Mouse (Mus musculus) urinary bladder, adult 2 months (tissue): Measurements from ENCODE around the gene Impg1. TPM values are rescaled to one million over a fixed set of nuclear protein-coding genes. Genes with fewer than 3 reads are reported as not detected.

ENCODE experiments used
- DNase-seq: peaks from one replicate; pipeline ENCODE4 v3.0.0; 2022; ENCODE audit warnings: low spot score
- polyA plus RNA-seq: library from polyadenylated mRNA; depleted of rRNA; stranded (reverse); fragments of >200 nt; gene quantifications from 2 replicates; pipeline ENCODE4 v1.2.3, GENCODE M21; 2012; rRNA removed

Impg1 gene
- not detected in 2 replicates for polyA plus RNA-seq

GRCm38 (mm10) chr9:80465381-80465780, at the start of gene Impg1:
Gene Impg1, minus strand, starts transcription at chr9:80465481.
- DNase-seq: no peak

- no peak for DNase-seq
Measured at GRCm38 (mm10) chr9:80509464-80510153, 44.3 kb upstream of the Impg1 start.

GRCm38 (mm10) chr9:80504496-80505012, 39.3 kb upstream of the Impg1 start:
- no peak for DNase-seq

GRCm38 (mm10) chr9:80491591-80491990, 26.3 kb upstream of the Impg1 start:
- DNase-seq: no peak

- DNase-seq: no peak
Measured at GRCm38 (mm10) chr9:80460420-80460819, 4.9 kb downstream of the Impg1 start.

GRCm38 (mm10) chr9:80450467-80451261, 14.6 kb downstream of the Impg1 start:
- no peak for DNase-seq

GRCm38 (mm10) chr9:80441096-80441710, 24.1 kb downstream of the Impg1 start:
- no peak for DNase-seq

GRCm38 (mm10) chr9:80391404-80391803, 73.9 kb downstream of the Impg1 start:
- DNase-seq: no peak

- DNase-seq: no peak
Measured at GRCm38 (mm10) chr9:80391002-80391401, 74.3 kb downstream of the Impg1 start.

- DNase-seq: no peak
Measured at GRCm38 (mm10) chr9:80387890-80388289, 77.4 kb downstream of the Impg1 start.

GRCm38 (mm10) chr9:80386492-80386891, 78.8 kb downstream of the Impg1 start:
- DNase-seq: no peak

GRCm38 (mm10) chr9:80386000-80386399, 79.3 kb downstream of the Impg1 start:
- DNase-seq: no peak

- no peak for DNase-seq
Measured at GRCm38 (mm10) chr9:80382711-80383110, 82.6 kb downstream of the Impg1 start.

- no peak for DNase-seq
Measured at GRCm38 (mm10) chr9:80380078-80380645, 85.1 kb downstream of the Impg1 start.

GRCm38 (mm10) chr9:80374100-80374499, 91.2 kb downstream of the Impg1 start:
- DNase-seq: no peak

GRCm38 (mm10) chr9:80373304-80373739, 92.0 kb downstream of the Impg1 start:
- DNase-seq: no peak

- no peak for DNase-seq
Measured at GRCm38 (mm10) chr9:80368636-80369035, 96.6 kb downstream of the Impg1 start.

GRCm38 (mm10) chr9:80367520-80368204, 97.6 kb downstream of the Impg1 start:
- no peak for DNase-seq

- DNase-seq: no peak
Measured at GRCm38 (mm10) chr9:80360063-80360462, 105.2 kb downstream of the Impg1 start.

GRCm38 (mm10) chr9:80351678-80352331, 113.5 kb downstream of the Impg1 start:
- DNase-seq: no peak

- no peak for DNase-seq
Measured at GRCm38 (mm10) chr9:80351295-80351677, 114.0 kb downstream of the Impg1 start.
